Mouse (Mus musculus) megakaryocyte, embryonic 14.5 days (primary cell): ENCODE measurements around the gene Gm4450.

ENCODE experiments used
- FLI1 ChIP-seq: IDR thresholded peaks from 2 replicates; pipeline ENCODE4 v1.6.1; 2012; ENCODE audit warnings: low read length, inconsistent platforms, mixed read lengths
- GATA1 ChIP-seq: IDR thresholded peaks from 3 replicates; pipeline ENCODE4 v1.6.1; 2012; ENCODE audit warnings: mixed read lengths, low read length, inconsistent platforms, borderline replicate concordance

DNA sequence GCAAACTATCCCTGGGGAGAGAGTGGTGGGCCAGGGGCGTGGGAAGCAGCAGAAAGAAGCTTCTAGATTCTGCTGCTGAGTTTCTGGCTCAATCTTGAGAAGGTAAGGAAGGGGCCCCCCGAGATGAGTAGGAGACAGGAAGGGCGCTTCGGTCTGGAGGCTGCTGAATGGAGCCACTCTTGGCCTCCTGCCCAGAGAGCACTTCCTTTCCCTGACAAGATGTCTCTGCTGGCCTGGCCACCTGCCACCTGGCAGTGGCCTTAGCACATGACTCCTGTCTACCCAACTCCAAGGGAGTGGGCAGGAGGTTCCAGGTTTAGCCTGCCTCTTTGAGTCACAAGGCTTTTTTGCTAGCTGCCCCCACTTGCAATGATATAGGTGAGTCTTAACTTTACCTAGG is 39.6 kb downstream of the Gm4450 start:
- TF ChIP-seq GATA1 (no peak), FLI1 (no peak)
